Mouse (Mus musculus): ENCODE results near the gene Man2b2. TPM values are rescaled to one million over a fixed set of nuclear protein-coding genes. Genes with fewer than 3 reads are reported as not detected.

Man2b2 gene
- total RNA-seq, 4 experiments from 2014 or later: 3.7 to 6.0 (median 5.1) TPM

GRCm38 (mm10) chr5:36835933-36836332 is 5.5 kb upstream of the Man2b2 start:
- no peak for DNase-seq (ENCODE audit: low spot score in 2 of 2)

- DNase-seq (ENCODE audit: low spot score in 2 of 2): no peak
Observed at GRCm38 (mm10) chr5:36831272-36831671, 819 bp upstream of the Man2b2 start.

DNA sequence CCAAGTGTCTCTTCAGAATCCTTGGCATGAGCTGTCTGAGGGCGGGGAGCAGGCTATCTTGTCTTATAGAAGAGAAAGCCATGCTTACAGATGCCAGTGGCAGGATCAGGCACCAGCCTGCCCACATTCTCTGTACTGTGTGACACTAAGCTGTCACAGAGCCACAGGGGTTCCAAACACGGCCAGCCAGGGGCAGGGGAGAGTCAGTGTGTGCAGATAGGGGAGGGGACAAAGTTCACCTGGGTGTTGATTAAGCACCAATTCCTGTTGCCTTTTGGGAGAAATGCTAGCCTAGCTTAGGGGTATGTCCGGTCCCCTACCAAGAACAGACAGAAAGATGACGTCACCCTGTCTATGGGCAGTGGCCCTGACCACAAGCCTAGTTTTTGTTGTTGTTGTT is 1.4 kb downstream of the Man2b2 start:
- no peak for DNase-seq (ENCODE audit: low spot score in 2 of 2)

- no peak for DNase-seq (ENCODE audit: low spot score in 2 of 2)
Observed at GRCm38 (mm10) chr5:36822907-36823306, 7.5 kb downstream of the Man2b2 start.

- no peak for DNase-seq (ENCODE audit: low spot score in 2 of 2)
Observed at GRCm38 (mm10) chr5:36820142-36820541, 10.3 kb downstream of the Man2b2 start.

- no peak for DNase-seq (ENCODE audit: low spot score in 2 of 2)
Observed at GRCm38 (mm10) chr5:36819742-36820141, 10.7 kb downstream of the Man2b2 start.

GRCm38 (mm10) chr5:36817738-36818137 is 12.7 kb downstream of the Man2b2 start:
- no peak for DNase-seq (ENCODE audit: low spot score in 2 of 2)

DNA sequence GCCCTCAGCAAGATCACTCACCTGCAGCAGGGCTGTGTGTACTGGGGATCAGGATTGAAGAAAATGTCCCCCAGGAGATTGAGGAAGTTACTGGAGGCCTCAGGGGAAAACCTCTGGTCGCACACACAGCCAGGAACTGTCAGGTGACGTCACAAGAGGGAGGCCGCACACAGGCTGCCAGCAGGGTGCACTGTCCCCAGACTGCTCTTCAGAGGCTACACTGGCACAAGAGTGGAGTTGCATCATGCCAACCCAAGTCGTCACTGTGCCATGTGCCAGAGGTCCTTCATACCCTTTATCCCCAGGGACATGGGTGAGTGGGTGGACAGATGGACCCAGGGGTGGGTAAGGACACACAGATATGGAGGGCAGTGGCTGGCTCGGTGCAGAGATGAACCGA is 15.9 kb downstream of the Man2b2 start:
- DNase-seq (ENCODE audit: low spot score in 2 of 2): no peak

- DNase-seq (ENCODE audit: low spot score in 2 of 2): peak; percentile 22 to 32
Observed at GRCm38 (mm10) chr5:36811413-36811812, 19.0 kb downstream of the Man2b2 start.

GRCm38 (mm10) chr5:36810634-36811033 is 19.8 kb downstream of the Man2b2 start:
- no peak for DNase-seq (ENCODE audit: low spot score in 2 of 2)

- DNase-seq (ENCODE audit: low spot score in 2 of 2): no peak
Observed at GRCm38 (mm10) chr5:36809123-36809522, 21.3 kb downstream of the Man2b2 start.

DNA sequence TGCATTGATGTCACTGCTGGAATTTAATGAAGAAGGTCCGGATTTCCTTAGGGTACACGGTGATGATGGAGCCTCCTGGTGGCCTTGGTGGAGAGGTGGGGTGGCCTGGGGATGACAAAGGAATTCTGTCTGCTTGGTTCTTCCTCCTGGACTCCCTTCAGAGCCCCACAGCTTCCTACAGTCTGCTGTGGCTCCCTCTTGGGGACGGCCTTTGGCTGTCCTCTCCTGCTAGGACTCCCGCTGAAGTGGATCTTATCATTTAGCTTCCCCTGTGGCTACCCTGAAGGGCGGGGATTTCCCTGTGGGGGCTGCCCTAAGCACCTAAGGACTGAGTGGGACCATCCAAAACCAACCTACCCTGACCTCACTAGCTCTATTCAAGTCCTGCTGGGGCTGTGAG is 23.3 kb downstream of the Man2b2 start:
- no peak for DNase-seq (ENCODE audit: low spot score in 2 of 2)

DNA sequence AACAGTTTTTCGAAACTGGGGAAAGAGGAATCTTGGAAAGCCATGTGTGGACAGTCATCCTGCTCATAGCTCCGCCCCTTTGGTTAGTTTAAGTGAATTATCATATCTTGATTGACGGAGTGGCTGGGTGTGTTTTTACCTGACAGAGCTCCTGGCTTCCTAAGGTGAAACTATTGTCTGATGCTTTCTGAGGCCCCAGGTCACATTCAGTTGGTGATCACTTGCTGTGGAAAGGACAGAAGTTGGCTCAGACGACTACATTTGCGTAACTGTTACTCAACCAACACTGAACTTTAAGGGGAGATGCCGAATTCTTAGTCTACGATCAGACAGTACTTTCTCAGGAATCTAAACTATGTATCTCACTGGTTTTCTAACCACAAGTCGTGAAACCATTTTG is 33.2 kb downstream of the Man2b2 start:
- DNase-seq (ENCODE audit: low spot score in 2 of 2): no peak

DNA sequence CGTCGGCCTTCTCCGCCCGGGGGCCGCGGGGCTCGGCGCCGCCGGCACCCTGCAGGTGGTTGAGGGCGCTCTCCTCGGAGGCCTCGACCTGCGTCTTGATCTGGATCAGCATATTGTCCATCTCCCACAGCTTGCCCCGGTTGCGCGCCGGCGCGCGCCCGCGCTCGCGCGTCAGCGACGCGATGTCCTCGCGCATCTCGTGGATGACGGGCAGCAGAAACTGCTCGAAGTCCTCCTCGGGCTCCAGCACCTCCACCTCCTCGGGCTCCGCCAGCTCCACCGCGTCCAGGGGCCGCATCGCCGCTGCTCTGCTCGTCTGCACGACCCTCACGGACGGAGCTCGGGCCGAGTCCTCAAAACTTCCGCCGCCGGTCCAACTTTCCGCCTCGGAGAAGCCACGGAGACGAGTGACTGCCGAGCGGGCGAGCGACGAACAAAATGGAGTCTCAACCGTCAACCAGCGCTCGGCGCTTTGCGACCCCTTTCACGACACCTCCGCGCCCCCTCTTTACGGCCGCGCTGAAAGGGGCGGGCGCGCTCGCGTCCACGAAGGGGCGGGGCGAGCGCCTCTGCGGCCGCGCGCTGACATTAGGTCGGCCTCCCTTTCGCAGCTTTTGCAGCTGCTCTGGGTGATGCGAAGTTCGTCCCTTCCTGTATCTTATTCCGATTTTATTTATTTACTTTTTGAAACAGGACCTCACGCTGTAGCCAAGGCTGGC is 34.0 kb downstream of the Man2b2 start, which contains the start of gene Mrfap1:
Mrfap1 (minus strand) TSS at position 477 of the 719 bp plus-strand sequence.
- peak; percentile 85 to 90 for DNase-seq (ENCODE audit: low spot score in 2 of 2)

DNA sequence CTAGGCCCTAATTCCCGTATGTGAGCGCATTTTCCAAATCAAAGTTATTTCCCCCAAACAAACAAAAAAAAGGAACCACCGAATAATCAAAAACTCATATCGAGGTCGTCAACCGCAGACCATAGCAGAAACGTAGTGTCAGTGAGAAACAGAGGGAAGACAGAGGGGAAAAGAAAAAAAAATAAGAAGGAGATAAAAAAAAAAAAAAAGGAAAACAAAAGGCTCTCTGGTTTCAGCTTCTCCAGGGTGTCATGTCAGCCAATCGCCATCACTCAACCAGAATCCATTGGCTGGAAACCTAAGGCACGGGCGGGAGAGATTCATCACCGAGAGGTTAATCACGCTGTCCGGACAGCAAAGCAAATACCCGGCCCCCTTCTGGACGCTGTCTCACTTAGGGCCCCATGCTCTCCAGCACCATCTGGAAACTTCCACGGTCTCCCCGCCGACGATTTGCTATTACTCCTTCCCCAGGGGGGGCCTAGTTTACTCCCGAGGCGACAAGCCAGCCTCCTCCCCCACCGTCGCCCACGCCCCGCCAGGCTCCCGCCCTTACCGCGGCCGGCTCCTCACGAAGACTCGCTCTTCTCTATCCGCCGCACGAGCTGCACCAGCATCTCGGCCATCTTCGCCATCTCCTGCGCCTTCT is 34.7 kb downstream of the Man2b2 start:
- peak; percentile 34 to 60 for DNase-seq (ENCODE audit: low spot score in 2 of 2)

- DNase-seq (ENCODE audit: low spot score in 2 of 2): no peak
Observed at GRCm38 (mm10) chr5:36791861-36792260, 38.6 kb downstream of the Man2b2 start.

- DNase-seq (ENCODE audit: low spot score in 2 of 2): no peak
Observed at GRCm38 (mm10) chr5:36786052-36786451, 44.4 kb downstream of the Man2b2 start.

DNA sequence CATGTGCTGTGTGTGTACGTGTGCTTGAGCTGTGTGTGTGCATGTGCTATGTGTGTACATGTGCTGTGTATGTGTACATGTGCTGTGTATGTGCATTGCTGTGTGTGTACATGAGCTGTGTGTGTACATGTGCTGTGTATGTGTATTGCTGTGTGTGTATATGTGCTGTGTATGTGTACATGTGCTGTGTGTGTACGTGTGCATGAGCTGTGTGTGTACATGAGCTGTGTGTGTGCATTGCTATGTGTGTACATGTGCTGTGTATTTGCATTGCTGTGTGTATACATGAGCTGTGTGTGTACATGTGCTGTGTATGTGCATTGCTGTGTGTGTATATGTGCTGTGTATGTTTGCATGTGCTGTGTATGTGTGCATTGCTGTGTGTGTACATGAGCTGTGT is 50.9 kb downstream of the Man2b2 start:
- no peak for DNase-seq (ENCODE audit: low spot score in 2 of 2)

DNA sequence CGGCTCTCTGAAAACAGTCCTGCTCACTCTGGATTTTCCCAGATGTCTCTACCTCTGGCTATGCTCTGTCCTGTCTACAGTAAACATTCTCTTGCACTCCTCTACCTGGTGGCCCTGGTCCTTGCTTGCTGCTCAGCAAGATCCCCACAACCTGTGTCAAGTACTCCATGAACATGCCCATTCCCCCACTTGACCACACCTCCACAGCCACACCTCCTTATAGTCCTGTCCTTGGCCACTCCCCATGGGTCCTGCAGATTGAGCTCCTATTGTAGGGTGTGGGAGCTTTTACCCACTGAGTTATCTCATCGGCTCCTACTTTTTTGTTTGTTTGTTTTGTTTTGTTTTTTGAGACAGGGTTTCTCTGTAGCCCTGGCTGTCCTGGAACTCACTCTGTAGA is 51.6 kb downstream of the Man2b2 start:
- no peak for DNase-seq (ENCODE audit: low spot score in 2 of 2)

- no peak for DNase-seq (ENCODE audit: low spot score in 2 of 2)
Observed at GRCm38 (mm10) chr5:36777186-36777585, 53.3 kb downstream of the Man2b2 start.

GRCm38 (mm10) chr5:36776021-36776575 is 54.4 kb downstream of the Man2b2 start:
- DNase-seq (ENCODE audit: low spot score in 2 of 2): no peak

DNA sequence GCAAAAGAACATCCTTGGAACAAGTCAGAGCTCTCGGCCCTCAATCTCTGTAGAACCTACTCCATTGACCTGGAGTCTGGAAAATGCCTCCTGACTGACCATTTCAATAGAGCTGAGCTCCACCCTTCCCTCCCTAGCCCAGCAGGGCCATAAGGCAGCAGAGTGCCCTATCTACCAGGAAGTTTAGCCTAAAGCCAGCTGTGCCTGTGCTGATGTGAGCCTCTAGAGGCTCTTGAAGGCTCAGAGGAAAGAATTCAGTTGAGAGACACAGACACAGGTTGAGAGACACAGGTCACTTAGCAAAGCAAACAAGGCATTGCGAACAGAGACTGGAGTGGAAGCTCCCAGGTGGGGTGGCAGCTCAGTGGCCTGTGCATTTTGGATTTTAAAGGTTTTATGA is 55.1 kb downstream of the Man2b2 start:
- DNase-seq (ENCODE audit: low spot score in 2 of 2): no peak

- no peak for DNase-seq (ENCODE audit: low spot score in 2 of 2)
Observed at GRCm38 (mm10) chr5:36772586-36772985, 57.9 kb downstream of the Man2b2 start.
